Mouse (Mus musculus) midbrain, postnatal 0 days (tissue): ENCODE results near the gene B9d1. TPM values are rescaled to one million over a fixed set of nuclear protein-coding genes. Genes with fewer than 3 reads are reported as not detected.

ENCODE experiments used
- ATAC-seq: fragments of 200-750 bp; cut with Nextera tagmentation; 2 replicates; pipeline ENCODE4 v1.8.0; 2017; ENCODE audit warnings: moderate number of reproducible peaks, mild to moderate bottlenecking, moderate TSS enrichment, moderate library complexity; ENCODE audit not compliant: low FRiP score
- DNase-seq: peaks from one replicate; pipeline ENCODE4 v3.0.0-alpha.2; 2015; ENCODE audit warnings: low spot score
- H3K27ac ChIP-seq: fragments of 300-500 bp; sonication (generic); 2 replicates; pipeline ENCODE4 v1.5.1; 2014; ENCODE audit warnings: low read depth, mild to moderate bottlenecking, low read length, mixed read lengths
- H3K27me3 ChIP-seq: fragments of 300-500 bp; sonication (generic); 2 replicates; pipeline ENCODE4 v1.6.1; 2014; ENCODE audit warnings: low read length, control low read depth, mixed read lengths; ENCODE audit not compliant: insufficient read depth
- H3K36me3 ChIP-seq: fragments of 300-500 bp; sonication (generic); 2 replicates; pipeline ENCODE4 v1.6.1; 2014; ENCODE audit warnings: low read length, control low read depth, mixed read lengths; ENCODE audit not compliant: insufficient read depth
- H3K4me1 ChIP-seq: fragments of 300-500 bp; sonication (generic); 2 replicates; pipeline ENCODE4 v1.6.1; 2014; ENCODE audit warnings: mild to moderate bottlenecking, control low read depth, antibody characterized with exemption, low read length, mixed read lengths; ENCODE audit not compliant: insufficient read depth
- H3K4me2 ChIP-seq: fragments of 300-500 bp; sonication (generic); 2 replicates; pipeline ENCODE4 v1.6.1; 2014; ENCODE audit warnings: low read depth, mild to moderate bottlenecking, low read length, mixed read lengths; ENCODE audit not compliant: poor library complexity, severe bottlenecking
- H3K4me3 ChIP-seq: fragments of 300-500 bp; sonication (generic); 2 replicates; pipeline ENCODE4 v1.5.1; 2014; ENCODE audit warnings: low read depth, mild to moderate bottlenecking, low read length, moderate library complexity
- H3K9ac ChIP-seq: fragments of 300-500 bp; sonication (generic); replicated peaks from 2 replicates; pipeline ENCODE4 v1.6.1; 2014; ENCODE audit warnings: mild to moderate bottlenecking, low read length, moderate library complexity, mixed read lengths; ENCODE audit not compliant: poor library complexity, severe bottlenecking
- H3K9me3 ChIP-seq: fragments of 300-500 bp; sonication (generic); 2 replicates; pipeline ENCODE4 v1.6.1; 2016; ENCODE audit warnings: low read length, control low read depth
- CTCF ChIP-seq: IDR thresholded peaks from 2 replicates; pipeline ENCODE4 v1.5.1; 2016; ENCODE audit warnings: antibody characterized with exemption, mild to moderate bottlenecking
- WGBS: fragments of 180-500 bp; shearing (Covaris S2); extraction: QIAGEN DNeasy Blood & Tissue Kit; methylation state at CpG from one replicate; pipeline ENCODE4 v1.1.7; 2014; 5-methylcytosine and 5-hydroxymethylcytosine counted together
- polyA plus RNA-seq: library from polyadenylated mRNA; unstranded; fragments of >200 nt; fragmentation: Nextera tagmentation; extraction: Ambion mirVana; gene quantifications from 2 replicates; pipeline ENCODE4 v1.2.1, GENCODE M21; 2015
- total RNA-seq: library from RNA; depleted of rRNA; stranded (reverse); fragments of >200 nt; gene quantifications from 2 replicates; pipeline ENCODE4 v1.2.3, GENCODE M21; 2014

The B9d1 gene
- total and polyA plus RNA-seq, 2 experiments from 2014 or later: 25.1 to 26.3 TPM

DNA sequence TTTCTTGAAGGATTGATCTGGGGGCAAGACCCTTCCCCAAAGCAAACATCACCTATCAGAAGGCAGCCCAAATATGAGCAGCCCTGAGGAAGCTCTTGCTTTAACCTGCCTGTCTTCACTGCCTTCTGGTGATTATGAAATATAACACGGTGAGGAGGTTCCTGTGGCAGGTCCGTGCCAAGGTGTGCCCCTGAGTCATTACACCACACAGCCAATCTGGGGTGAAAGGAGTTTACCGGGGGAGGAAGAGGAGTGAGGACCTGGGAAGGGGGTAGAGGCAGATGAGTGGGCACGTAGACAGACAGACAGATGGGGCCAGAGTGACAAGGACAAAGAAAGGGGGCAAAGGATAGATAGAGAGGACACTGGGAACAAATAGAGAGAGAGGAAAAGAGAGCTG lies 31.3 kb upstream of the B9d1 start:
- Histone ChIP-seq H3K9me3 (no peaks in the 10 kb centered on the region), H3K4me2 (no peak overlapping the region), H3K27ac (no peak overlapping the region), H3K4me1 (no peaks in the 10 kb centered on the region), H3K27me3 (no peaks in the 10 kb centered on the region), H3K9ac (no peak overlapping the region), H3K36me3 (no peaks in the 10 kb centered on the region), H3K4me3 (no peak overlapping the region)
- DNase-seq (no peak), ATAC-seq (no peak)
- 81% methylated on average over 4 of the region's 4 CpGs for WGBS
- no peak for TF ChIP-seq CTCF

DNA sequence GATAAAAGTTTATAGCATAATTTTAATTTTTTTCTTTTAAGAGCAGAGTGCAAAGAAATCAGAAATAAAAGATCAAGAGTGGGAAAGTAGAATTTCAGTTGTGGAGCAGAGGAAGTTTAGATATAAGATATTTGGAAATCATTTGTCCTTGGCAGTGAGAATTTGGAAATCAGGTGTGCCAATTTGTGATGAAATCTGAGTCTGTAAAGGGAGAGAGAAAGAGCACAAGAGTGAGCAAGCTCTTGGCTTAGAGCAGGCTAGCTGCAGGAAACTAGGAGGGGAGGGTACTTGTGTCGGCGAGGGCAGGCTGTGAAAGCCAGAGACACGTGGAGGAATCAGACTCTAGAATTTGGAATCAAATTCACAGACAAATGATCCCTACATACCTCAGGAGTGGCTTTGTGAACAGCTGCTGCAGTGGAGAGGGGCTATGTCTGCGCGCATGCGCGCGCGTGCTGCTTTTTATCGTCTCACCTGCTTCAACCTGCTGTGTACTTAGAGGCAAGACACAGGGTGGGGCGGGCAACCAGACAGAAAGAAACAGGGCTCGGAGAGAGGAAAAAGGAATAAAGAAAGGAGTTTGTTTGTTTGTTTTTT lies 28.1 kb upstream of the B9d1 start:
- Histone ChIP-seq H3K4me3 (peak overlapping the region; percentile 12; the same call in 1 of the 2 replicates), H3K4me2 (peak overlapping the region; percentile 30), H3K4me1 (no peaks in the 10 kb centered on the region), H3K27me3 (no peaks in the 10 kb centered on the region), H3K9ac (no peak overlapping the region), H3K9me3 (no peaks in the 10 kb centered on the region), H3K36me3 (no peaks in the 10 kb centered on the region), H3K27ac (peak overlapping the region; percentile 32; the same call in 1 of the 2 replicates)
- TF ChIP-seq CTCF: no peak
- 50% methylated on average over 12 of the region's 12 CpGs for WGBS
- ATAC-seq (no peak), DNase-seq (peak; percentile 46)

DNA sequence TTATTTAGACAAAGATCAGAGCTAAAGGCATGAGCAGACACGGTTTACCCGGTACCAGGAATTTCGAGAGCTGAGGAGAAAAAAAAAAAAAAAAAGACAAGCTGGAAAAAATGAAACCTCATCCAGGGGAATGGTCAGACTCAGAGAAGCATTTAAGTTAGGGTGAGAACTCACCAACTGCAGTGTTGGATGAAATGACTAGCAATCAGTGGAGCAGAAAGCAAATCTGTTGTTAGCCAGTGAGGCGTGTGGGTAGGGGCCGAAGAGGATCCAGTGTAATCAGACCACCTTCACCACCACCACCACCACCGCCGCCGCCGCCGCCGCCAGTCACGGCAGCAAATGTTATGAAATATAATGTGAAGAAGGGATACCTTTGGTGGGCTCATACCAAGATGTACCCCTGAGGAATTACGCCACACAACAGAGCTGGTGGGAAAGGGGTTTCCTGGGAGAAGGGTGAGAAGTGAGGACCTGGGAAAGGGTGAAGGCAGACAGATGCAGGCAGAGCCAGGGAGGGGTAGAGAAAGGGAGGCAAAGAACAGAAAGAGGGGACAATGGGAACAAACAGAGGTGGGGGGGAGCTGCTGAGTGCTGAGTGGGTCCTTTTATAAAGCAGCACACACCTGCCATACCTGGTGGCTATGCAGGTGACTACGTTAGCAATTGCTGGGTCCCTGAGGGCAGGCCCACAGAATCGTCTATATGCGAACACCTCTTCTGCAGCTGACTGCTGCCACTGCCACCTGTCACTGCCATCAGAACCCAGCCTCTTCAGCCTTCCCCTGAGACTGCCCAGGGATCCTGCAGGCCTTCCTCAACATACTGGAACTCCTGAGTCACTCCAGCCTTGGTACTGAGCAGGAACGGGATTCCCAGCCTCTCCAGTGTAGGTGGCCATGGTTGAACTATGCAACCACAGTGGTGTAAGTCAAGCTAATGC lies 27.1 kb upstream of the B9d1 start:
- DNase-seq (no peak), ATAC-seq (no peak)
- Histone ChIP-seq H3K4me1 (no peaks in the 10 kb centered on the region), H3K36me3 (no peaks in the 10 kb centered on the region), H3K4me3 (peak overlapping the region; percentile 12; the same call in 1 of the 2 replicates), H3K27ac (peak overlapping the region; percentile 32; the same call in 1 of the 2 replicates), H3K9ac (no peak overlapping the region), H3K9me3 (no peaks in the 10 kb centered on the region), H3K27me3 (no peaks in the 10 kb centered on the region), H3K4me2 (peak overlapping the region; percentile 30)
- 42% methylated on average over 17 of the region's 17 CpGs for WGBS
- no peak for TF ChIP-seq CTCF

DNA sequence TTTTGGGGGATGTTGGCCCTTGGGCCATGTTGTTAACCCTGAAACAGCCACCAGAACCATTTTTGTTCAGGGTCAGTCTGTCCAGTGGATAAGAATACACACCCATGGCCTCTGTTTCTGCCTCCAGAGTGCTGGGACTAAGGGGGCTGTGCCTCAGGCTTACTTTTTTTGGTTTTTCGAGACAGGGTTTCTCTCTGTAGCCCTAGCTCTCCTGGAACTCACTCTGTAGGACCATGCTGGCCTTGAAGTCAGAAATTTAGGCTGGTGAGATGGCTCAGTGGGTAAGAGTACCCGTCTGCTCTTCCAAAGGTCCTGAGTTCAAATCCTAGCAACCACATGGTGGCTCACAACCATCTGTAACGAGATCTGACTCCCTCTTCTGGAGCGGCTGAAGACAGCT lies 26.2 kb upstream of the B9d1 start:
- no peak for ATAC-seq
- DNase-seq: no peak

DNA sequence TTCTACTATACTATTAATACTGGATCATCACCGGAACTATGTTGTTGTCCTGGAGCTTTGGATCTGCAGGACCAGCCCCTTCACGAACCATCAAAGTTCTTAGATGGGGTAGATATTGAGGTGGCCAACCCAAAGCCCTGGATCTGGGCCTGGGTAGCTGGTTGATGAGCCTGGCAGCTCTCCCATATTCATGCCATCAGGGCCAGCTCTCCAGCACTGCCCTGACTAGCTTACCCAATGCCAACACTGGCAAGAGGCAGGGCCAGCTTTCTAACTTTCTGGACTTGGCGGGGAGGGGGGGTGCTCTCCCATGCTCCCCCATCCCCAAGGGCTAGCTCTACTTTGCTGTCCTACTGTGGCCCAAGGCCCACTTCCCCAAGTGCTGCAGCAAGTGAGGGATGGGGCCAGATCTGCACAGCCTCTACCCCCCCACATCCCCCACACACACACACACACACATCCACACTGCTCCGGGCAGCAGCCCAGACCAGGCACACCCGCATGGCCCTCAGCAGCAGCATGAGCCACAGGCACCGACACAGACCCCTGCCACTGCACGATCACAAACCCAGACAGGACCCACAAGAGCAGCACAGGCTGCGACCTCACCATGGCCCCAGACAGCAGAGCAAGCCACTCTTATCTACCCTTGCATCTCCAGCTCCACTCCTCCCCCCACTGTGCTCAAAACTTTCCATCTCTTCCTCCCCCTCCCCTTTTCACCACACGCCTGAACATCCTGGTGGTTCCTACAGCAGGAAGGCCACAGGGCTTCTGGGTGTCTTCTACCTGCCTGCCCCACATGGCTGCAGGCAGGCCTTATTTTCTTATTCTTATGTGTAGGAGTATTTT lies 23.5 kb upstream of the B9d1 start:
- Histone ChIP-seq H3K27ac (no peak overlapping the region), H3K27me3 (no peaks in the 10 kb centered on the region), H3K4me3 (no peak overlapping the region), H3K4me2 (no peak overlapping the region), H3K36me3 (no peaks in the 10 kb centered on the region), H3K4me1 (no peaks in the 10 kb centered on the region), H3K9ac (no peak overlapping the region), H3K9me3 (no peaks in the 10 kb centered on the region)
- peak; percentile 53 for DNase-seq
- 0 out of 2 replicates have a peak, but pooled peaks have one; percentile 38 for ATAC-seq
- 79% methylated on average over 9 of the region's 9 CpGs for WGBS
- no peak for TF ChIP-seq CTCF

More for the DNA sequence above, 26.2 kb upstream of the B9d1 start:
- H3K27ac ChIP-seq: no peak overlapping the region
- no peaks in the 10 kb centered on the region for H3K4me1 ChIP-seq
- TF ChIP-seq CTCF: no peak
- no peak overlapping the region for H3K4me3 ChIP-seq
- no peak overlapping the region for H3K9ac ChIP-seq
- no peaks in the 10 kb centered on the region for H3K9me3 ChIP-seq
- H3K27me3 ChIP-seq: no peaks in the 10 kb centered on the region
- 94% methylated on average over 4 of the region's 4 CpGs for WGBS
- no peaks in the 10 kb centered on the region for H3K36me3 ChIP-seq
- H3K4me2 ChIP-seq: no peak overlapping the region
